Mouse (Mus musculus) testis, adult 2 months (tissue): ENCODE measurements around the gene Masp1.

ENCODE experiments used
- CTCF ChIP-seq: fragments of 200-500 bp; IDR thresholded peaks from 2 replicates; pipeline ENCODE4 v1.5.1; 2012; ENCODE audit warnings: low read depth, mild to moderate bottlenecking, inconsistent platforms, low read length, moderate library complexity; ENCODE audit not compliant: control insufficient read depth, insufficient read depth, insufficient replicate concordance
- POLR2A ChIP-seq: fragments of 200-500 bp; IDR thresholded peaks from 2 replicates; pipeline ENCODE4 v1.6.1; 2012; ENCODE audit warnings: low read depth, mild to moderate bottlenecking, inconsistent platforms, low read length, moderate library complexity; ENCODE audit not compliant: control insufficient read depth

DNA sequence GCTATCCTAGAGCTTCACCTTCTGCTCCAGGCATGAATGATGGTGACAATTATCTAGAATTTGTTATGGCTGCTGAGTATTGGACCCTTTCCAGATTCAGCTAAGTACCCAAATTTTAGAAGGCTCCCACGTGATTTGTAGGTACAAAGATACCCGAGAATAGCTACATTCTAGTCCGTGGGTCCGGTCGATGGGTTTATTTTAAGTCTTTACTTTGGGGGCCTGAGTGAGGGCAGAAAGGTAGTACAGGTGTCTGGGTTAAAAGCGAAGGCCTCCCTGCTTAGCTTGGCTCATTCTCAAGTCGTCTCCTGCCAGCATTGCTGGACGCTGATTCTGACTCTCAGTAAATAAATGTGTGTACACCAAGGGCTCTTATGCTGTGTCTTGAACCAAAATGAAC, 90.6 kb downstream of the Masp1 start:
- TF ChIP-seq CTCF (no peak), POLR2A (no peak)
